Mouse (Mus musculus): ENCODE measurements around the gene Cpne7. TPM values are rescaled to one million over a fixed set of nuclear protein-coding genes. Genes with fewer than 3 reads are reported as not detected.

Cpne7 gene
- polyA plus RNA-seq (2014; fragmentation: Nextera tagmentation; extraction: Ambion mirVana): 0.40 TPM in 1 of 2 replicates, not detected in the other

DNA sequence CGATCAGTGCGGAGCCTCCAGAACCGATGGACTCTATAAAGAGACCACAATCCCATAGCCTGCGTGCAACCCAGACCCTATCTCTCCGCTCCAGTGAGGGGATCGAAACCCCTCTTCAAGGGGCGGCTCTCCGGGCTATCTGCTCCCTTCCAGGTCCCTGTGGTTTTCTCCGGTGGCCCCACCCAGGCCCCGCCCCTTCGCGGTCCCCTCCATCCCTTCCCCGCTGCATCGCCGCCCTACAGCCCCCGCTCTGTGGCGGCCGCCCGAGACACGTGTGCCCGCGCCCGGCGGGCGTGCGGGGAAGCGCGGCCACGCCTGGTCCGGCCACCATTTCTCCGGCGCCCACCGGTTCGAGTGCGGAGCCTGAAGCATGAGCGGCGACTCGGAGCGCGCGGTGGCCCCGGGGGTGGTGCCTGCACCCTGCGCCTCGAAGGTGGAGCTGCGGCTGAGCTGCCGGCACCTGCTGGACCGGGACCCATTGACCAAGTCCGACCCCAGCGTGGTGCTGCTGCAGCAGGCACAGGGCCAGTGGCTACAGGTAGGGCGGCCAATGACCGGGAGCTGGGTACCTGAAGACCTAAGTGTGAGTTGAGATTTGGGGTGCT lies at the start of gene Cpne7:
Cpne7 (plus strand) TSS at position 248 of the 605 bp plus-strand sequence.
- WGBS: 1% methylated on average over 45 of the region's 51 CpGs
- ATAC-seq (ENCODE audit: insufficient read depth, low FRiP score, low TSS enrichment): no peak
- DNase-seq (ENCODE audit: low spot score): no peak
- no peaks in the 10 kb centered on the region for H3K9me3 ChIP-seq (ENCODE audit: control insufficient read depth, low read length)
- no peak within 1 kb of the TSS for H3K27ac ChIP-seq (ENCODE audit: low read depth, low read length)
- H3K4me1 ChIP-seq (ENCODE audit: control insufficient read depth, insufficient read depth, low read length): peaks cover 8% of the 10 kb centered on the region; the same call in 1 of the 2 replicates
- H3K4me2 ChIP-seq (ENCODE audit: low read depth): peak within 1 kb of the TSS; percentile 43
- no peaks in the 10 kb centered on the region for H3K36me3 ChIP-seq (ENCODE audit: control insufficient read depth, insufficient read depth, low read length)
- H3K9ac ChIP-seq (ENCODE audit: low read length): peak within 1 kb of the TSS; percentile 20; the same call in 1 of the 2 replicates
- peak within 1 kb of the TSS; percentile 37 for H3K4me3 ChIP-seq (ENCODE audit: low read depth, low read length)
- H3K27me3 ChIP-seq (ENCODE audit: control insufficient read depth, insufficient read depth, low read length): peaks cover 43% of the 10 kb centered on the region

- ATAC-seq (ENCODE audit: insufficient read depth, low FRiP score, low TSS enrichment): no peak
- DNase-seq (ENCODE audit: low spot score): no peak
- Histone ChIP-seq H3K4me3 (ENCODE audit: low read depth, low read length) (no peak overlapping the region), H3K9me3 (ENCODE audit: control insufficient read depth, low read length) (no peaks in the 10 kb centered on the region), H3K9ac (ENCODE audit: low read length) (no peak overlapping the region), H3K27me3 (ENCODE audit: control insufficient read depth, insufficient read depth, low read length) (no peaks in the 10 kb centered on the region), H3K4me1 (ENCODE audit: control insufficient read depth, insufficient read depth, low read length) (peaks cover 3% of the 10 kb centered on the region; the same call in 1 of the 2 replicates), H3K4me2 (ENCODE audit: low read depth) (no peak overlapping the region), H3K27ac (ENCODE audit: low read depth, low read length) (no peak overlapping the region), H3K36me3 (ENCODE audit: control insufficient read depth, insufficient read depth, low read length) (peaks cover 5% of the 10 kb centered on the region)
- 90% methylated on average over 4 of the region's 4 CpGs for WGBS
These were observed 46.0 kb upstream of the Cpne7 start for GRCm38 (mm10) chr8:123071176-123071575.

- ATAC-seq (ENCODE audit: insufficient read depth, low FRiP score, low TSS enrichment) (no peak), DNase-seq (ENCODE audit: low spot score) (no peak)
- Histone ChIP-seq H3K4me2 (ENCODE audit: low read depth) (no peak overlapping the region), H3K27me3 (ENCODE audit: control insufficient read depth, insufficient read depth, low read length) (no peaks in the 10 kb centered on the region), H3K9ac (ENCODE audit: low read length) (no peak overlapping the region), H3K36me3 (ENCODE audit: control insufficient read depth, insufficient read depth, low read length) (peaks cover 10% of the 10 kb centered on the region), H3K4me3 (ENCODE audit: low read depth, low read length) (no peak overlapping the region), H3K27ac (ENCODE audit: low read depth, low read length) (no peak overlapping the region), H3K4me1 (ENCODE audit: control insufficient read depth, insufficient read depth, low read length) (no peaks in the 10 kb centered on the region), H3K9me3 (ENCODE audit: control insufficient read depth, low read length) (no peaks in the 10 kb centered on the region)
- 89% methylated on average over 6 of the region's 6 CpGs for whole genome bisulfite sequencing
These were observed 40.0 kb upstream of the Cpne7 start for GRCm38 (mm10) chr8:123077213-123077612.

DNA sequence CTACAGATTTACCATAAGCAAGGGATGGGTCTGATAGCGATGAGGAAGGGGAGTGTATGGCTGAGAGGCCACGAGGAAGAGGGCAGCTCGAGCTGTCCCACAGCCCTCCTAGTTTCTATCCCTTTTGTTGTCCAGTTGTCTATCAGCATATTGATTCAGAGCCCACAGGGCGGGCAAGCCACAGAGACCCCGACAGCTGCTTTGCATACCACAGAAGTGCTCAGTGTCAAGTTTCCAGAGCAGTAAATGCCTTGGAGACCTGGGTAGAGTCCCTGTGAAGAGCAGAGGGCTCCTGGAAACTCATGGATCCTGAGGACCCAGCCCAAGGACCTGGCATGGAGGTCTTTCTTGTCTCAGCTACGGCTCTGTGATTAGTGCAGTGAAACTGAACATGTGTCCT lies 34.2 kb upstream of the Cpne7 start:
- 85% methylated on average over 6 of the region's 6 CpGs for WGBS
- no peaks in the 10 kb centered on the region for H3K27me3 ChIP-seq (ENCODE audit: control insufficient read depth, insufficient read depth, low read length)
- no peak overlapping the region for H3K9ac ChIP-seq (ENCODE audit: low read length)
- DNase-seq (ENCODE audit: low spot score): no peak
- H3K4me1 ChIP-seq (ENCODE audit: control insufficient read depth, insufficient read depth, low read length): no peaks in the 10 kb centered on the region
- peaks cover 17% of the 10 kb centered on the region for H3K36me3 ChIP-seq (ENCODE audit: control insufficient read depth, insufficient read depth, low read length)
- no peak overlapping the region for H3K4me3 ChIP-seq (ENCODE audit: low read depth, low read length)
- no peak overlapping the region for H3K4me2 ChIP-seq (ENCODE audit: low read depth)
- no peak overlapping the region for H3K27ac ChIP-seq (ENCODE audit: low read depth, low read length)
- ATAC-seq (ENCODE audit: insufficient read depth, low FRiP score, low TSS enrichment): no peak
- no peaks in the 10 kb centered on the region for H3K9me3 ChIP-seq (ENCODE audit: control insufficient read depth, low read length)

DNA sequence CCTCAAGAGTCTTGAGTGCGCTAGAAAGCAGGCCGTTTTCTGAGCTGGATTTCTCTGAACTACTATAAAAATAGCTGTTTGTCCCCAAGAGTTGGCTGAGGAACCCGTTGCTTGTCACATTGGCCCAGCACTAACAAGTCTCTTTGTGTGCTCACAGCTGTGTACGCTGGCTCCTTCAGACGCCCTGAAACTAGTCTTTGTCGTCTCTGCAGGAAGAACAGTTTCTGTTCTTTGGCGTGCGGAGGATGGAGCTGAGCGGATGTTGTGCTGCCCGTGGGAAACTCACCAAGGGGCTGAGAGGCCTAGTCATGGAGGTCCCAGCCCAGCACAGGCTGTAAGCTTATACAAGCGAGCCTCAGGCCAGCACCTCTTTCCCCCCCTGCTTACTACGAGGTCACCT lies 33.6 kb upstream of the Cpne7 start:
- H3K36me3 ChIP-seq (ENCODE audit: control insufficient read depth, insufficient read depth, low read length): peaks cover 15% of the 10 kb centered on the region
- DNase-seq (ENCODE audit: low spot score): no peak
- H3K4me1 ChIP-seq (ENCODE audit: control insufficient read depth, insufficient read depth, low read length): no peaks in the 10 kb centered on the region
- no peak overlapping the region for H3K9ac ChIP-seq (ENCODE audit: low read length)
- H3K27me3 ChIP-seq (ENCODE audit: control insufficient read depth, insufficient read depth, low read length): no peaks in the 10 kb centered on the region
- no peak overlapping the region for H3K4me2 ChIP-seq (ENCODE audit: low read depth)
- no peaks in the 10 kb centered on the region for H3K9me3 ChIP-seq (ENCODE audit: control insufficient read depth, low read length)
- no peak for ATAC-seq (ENCODE audit: insufficient read depth, low FRiP score, low TSS enrichment)
- H3K27ac ChIP-seq (ENCODE audit: low read depth, low read length): no peak overlapping the region
- H3K4me3 ChIP-seq (ENCODE audit: low read depth, low read length): no peak overlapping the region
- WGBS: 93% methylated on average over 12 of the region's 12 CpGs

- ATAC-seq (ENCODE audit: insufficient read depth, low FRiP score, low TSS enrichment) (no peak), DNase-seq (ENCODE audit: low spot score) (no peak)
- H3K36me3 ChIP-seq (ENCODE audit: control insufficient read depth, insufficient read depth, low read length): peaks cover 23% of the 10 kb centered on the region
- H3K27me3 ChIP-seq (ENCODE audit: control insufficient read depth, insufficient read depth, low read length): no peaks in the 10 kb centered on the region
- H3K4me2 ChIP-seq (ENCODE audit: low read depth): no peak overlapping the region
- no peak overlapping the region for H3K9ac ChIP-seq (ENCODE audit: low read length)
- H3K27ac ChIP-seq (ENCODE audit: low read depth, low read length): no peak overlapping the region
- 92% methylated on average over 9 of the region's 9 CpGs for WGBS
- H3K4me1 ChIP-seq (ENCODE audit: control insufficient read depth, insufficient read depth, low read length): no peaks in the 10 kb centered on the region
- H3K4me3 ChIP-seq (ENCODE audit: low read depth, low read length): no peak overlapping the region
- no peaks in the 10 kb centered on the region for H3K9me3 ChIP-seq (ENCODE audit: control insufficient read depth, low read length)
These were observed 29.9 kb upstream of the Cpne7 start for GRCm38 (mm10) chr8:123087289-123087688.

GRCm38 (mm10) chr8:123097216-123097615 lies 20.0 kb upstream of the Cpne7 start:
- Histone ChIP-seq H3K9ac (ENCODE audit: low read length) (no peak overlapping the region), H3K4me2 (ENCODE audit: low read depth) (no peak overlapping the region), H3K27ac (ENCODE audit: low read depth, low read length) (no peak overlapping the region), H3K27me3 (ENCODE audit: control insufficient read depth, insufficient read depth, low read length) (no peaks in the 10 kb centered on the region), H3K4me3 (ENCODE audit: low read depth, low read length) (no peak overlapping the region), H3K9me3 (ENCODE audit: control insufficient read depth, low read length) (no peaks in the 10 kb centered on the region), H3K36me3 (ENCODE audit: control insufficient read depth, insufficient read depth, low read length) (peaks cover 8% of the 10 kb centered on the region), H3K4me1 (ENCODE audit: control insufficient read depth, insufficient read depth, low read length) (0 out of 2 replicates have a peak, but pooled peaks cover 2% of the 10 kb centered on the region)
- WGBS: 92% methylated on average over 11 of the region's 11 CpGs
- ATAC-seq (ENCODE audit: insufficient read depth, low FRiP score, low TSS enrichment) (no peak), DNase-seq (ENCODE audit: low spot score) (no peak)

DNA sequence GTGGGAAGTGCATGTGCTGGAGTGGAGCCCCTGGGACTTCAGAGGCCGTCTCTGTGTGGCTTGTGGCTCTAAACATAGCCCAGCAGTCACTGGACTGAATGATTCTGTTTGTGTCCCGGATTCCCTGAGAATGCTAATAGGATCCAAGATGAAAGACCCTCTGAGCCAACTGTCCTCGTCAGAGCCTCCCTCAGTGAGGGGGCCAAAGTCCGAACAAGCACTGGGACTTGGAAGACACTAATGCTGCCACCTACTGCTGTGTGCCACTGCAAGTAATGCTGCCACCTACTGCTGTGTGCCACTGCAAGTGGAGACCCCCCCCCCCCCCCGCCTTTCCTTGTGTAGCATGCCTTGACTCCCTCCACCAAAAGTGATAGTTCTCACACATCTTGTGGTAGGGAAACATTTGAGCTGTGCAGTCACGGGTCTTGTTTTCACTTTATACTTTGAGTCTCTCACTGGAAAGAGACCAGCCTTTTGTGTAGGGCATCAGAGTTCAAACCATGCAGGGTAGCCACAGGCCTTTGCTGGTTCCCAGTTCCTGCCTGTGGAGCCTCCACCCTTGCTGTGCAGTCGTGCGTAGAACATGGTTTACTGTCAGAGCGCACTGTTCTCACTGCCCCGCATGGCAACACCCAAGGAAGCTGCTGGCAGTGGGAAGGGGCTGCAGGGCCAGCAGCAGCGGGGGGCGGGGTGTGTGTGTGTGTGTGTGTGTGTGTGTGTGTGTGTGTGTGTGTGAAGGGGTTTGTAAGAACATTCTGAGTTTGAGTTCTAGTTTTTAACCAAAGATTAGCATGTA lies 19.2 kb upstream of the Cpne7 start:
- peaks cover 8% of the 10 kb centered on the region for H3K36me3 ChIP-seq (ENCODE audit: control insufficient read depth, insufficient read depth, low read length)
- H3K27me3 ChIP-seq (ENCODE audit: control insufficient read depth, insufficient read depth, low read length): no peaks in the 10 kb centered on the region
- 0 out of 2 replicates have a peak, but pooled peaks cover 2% of the 10 kb centered on the region for H3K4me1 ChIP-seq (ENCODE audit: control insufficient read depth, insufficient read depth, low read length)
- WGBS: 78% methylated on average over 12 of the region's 12 CpGs
- H3K27ac ChIP-seq (ENCODE audit: low read depth, low read length): no peak overlapping the region
- DNase-seq (ENCODE audit: low spot score) (no peak), ATAC-seq (ENCODE audit: insufficient read depth, low FRiP score, low TSS enrichment) (no peak)
- no peaks in the 10 kb centered on the region for H3K9me3 ChIP-seq (ENCODE audit: control insufficient read depth, low read length)
- no peak overlapping the region for H3K4me3 ChIP-seq (ENCODE audit: low read depth, low read length)
- no peak overlapping the region for H3K9ac ChIP-seq (ENCODE audit: low read length)
- H3K4me2 ChIP-seq (ENCODE audit: low read depth): no peak overlapping the region

GRCm38 (mm10) chr8:123100288-123100687 lies 16.9 kb upstream of the Cpne7 start:
- no peak overlapping the region for H3K4me3 ChIP-seq (ENCODE audit: low read depth, low read length)
- DNase-seq (ENCODE audit: low spot score) (no peak), ATAC-seq (ENCODE audit: insufficient read depth, low FRiP score, low TSS enrichment) (no peak)
- no peaks in the 10 kb centered on the region for H3K9me3 ChIP-seq (ENCODE audit: control insufficient read depth, low read length)
- no peak overlapping the region for H3K9ac ChIP-seq (ENCODE audit: low read length)
- no peaks in the 10 kb centered on the region for H3K27me3 ChIP-seq (ENCODE audit: control insufficient read depth, insufficient read depth, low read length)
- no peak overlapping the region for H3K27ac ChIP-seq (ENCODE audit: low read depth, low read length)
- H3K4me2 ChIP-seq (ENCODE audit: low read depth): no peak overlapping the region
- 72% methylated on average over 8 of the region's 8 CpGs for WGBS
- H3K36me3 ChIP-seq (ENCODE audit: control insufficient read depth, insufficient read depth, low read length): peaks cover 16% of the 10 kb centered on the region
- peaks cover 8% of the 10 kb centered on the region for H3K4me1 ChIP-seq (ENCODE audit: control insufficient read depth, insufficient read depth, low read length)
